Mouse (Mus musculus): ENCODE measurements around the gene Herc3. TPM values are rescaled to one million over a fixed set of nuclear protein-coding genes. Genes with fewer than 3 reads are reported as not detected.

Gene Herc3
- polyA plus RNA-seq, 1 experiment: 113 TPM

DNA sequence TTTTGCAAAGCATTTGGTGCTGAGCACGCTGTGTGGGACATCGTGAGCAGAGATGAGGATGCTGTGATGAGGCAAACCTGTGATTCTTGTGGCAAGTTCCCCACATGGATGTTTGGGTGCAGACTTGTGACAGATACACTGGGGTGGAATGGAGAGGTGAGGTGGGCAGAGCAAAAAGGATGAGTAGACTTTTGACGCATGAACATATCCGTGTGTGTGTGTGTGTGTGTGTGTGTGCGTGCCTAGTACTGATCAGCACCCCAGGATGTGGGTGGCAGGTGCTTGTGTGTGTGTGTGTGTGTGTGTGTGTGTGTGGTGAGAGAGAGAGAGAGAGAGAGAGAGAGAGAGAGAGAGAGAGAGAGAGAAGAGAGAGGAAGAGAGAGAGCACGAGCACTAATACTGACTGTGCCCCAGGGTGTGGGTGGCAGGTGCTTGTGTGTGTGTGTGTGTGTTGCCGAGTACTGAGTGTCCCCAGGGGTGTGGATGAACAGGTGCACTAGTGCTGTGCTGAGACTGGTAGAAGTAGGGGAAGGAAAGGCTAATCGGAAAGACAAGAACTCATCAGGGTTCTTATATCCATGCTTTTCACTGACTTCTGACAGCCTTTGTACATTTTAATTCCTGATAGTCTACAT lies 13.0 kb downstream of the Herc3 start:
- H3K27me3 ChIP-seq (ENCODE audit: control insufficient read depth, insufficient read depth, low read length): no peaks in the 10 kb centered on the region
- H3K4me3 ChIP-seq (replicated peaks; ENCODE audit: insufficient read depth, low read depth, low read length): no peak overlapping the region
- WGBS: 60% methylated on average over 8 of the region's 8 CpGs
- DNase-seq: no peak
- no peak for TF ChIP-seq POLR2A (IDR thresholded peaks at IDR 0.05; ENCODE audit: borderline replicate concordance, insufficient read depth, low read length)
- TF ChIP-seq CTCF (IDR thresholded peaks at IDR 0.05; ENCODE audit: borderline replicate concordance, insufficient read depth, low read depth, low read length): no peak
- no peak overlapping the region for H3K27ac ChIP-seq (ENCODE audit: insufficient read depth, low read length)
- peaks cover 15% of the 10 kb centered on the region for H3K4me1 ChIP-seq (ENCODE audit: control insufficient read depth, insufficient read depth, low read length)

DNA sequence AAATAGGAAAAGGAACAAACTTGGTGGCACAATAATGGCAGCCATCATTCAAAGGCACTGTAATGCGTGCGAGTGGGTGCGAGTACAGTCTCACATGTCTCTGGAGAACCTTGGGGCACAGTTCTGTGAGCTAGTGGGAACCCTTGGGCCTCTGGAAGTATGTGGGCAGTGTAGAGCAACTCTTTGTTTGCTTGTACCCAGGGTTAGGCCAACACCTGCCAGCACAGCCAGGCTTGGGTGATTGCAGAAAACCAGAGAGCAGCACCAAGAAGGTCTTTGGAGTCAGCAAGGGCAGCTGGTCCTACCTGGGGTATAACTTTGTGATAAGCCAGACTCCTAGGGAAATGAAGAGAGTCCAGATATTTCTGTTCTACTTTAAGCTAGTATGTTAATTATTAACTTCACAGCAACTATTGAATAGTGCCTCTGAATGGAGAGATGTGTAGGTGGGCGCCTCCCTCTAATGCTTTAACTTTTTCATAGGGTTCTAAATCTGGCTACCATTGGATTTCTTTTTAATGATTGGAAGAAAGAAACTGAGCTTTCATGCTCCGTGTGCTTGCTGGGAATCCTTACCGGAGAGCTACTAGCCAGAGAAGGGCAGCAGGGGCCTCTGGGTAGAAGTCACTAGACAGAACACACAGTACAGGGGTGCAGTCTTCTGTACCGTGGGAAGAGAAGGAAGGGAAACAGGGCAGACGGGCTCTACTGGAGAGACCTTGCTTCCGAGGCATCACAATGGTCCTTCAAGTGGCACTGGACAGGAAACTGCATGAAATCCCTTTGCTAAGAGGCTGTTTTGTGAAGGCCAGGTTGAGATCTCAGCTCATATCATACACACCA lies 15.8 kb downstream of the Herc3 start:
- Histone ChIP-seq H3K4me3 (replicated peaks; ENCODE audit: insufficient read depth, low read depth, low read length) (no peak overlapping the region), H3K4me1 (ENCODE audit: control insufficient read depth, insufficient read depth, low read length) (peaks cover 15% of the 10 kb centered on the region), H3K27ac (ENCODE audit: insufficient read depth, low read length) (no peak overlapping the region), H3K27me3 (ENCODE audit: control insufficient read depth, insufficient read depth, low read length) (no peaks in the 10 kb centered on the region)
- no peak for DNase-seq
- 94% methylated on average over 9 of the region's 9 CpGs for WGBS
- TF ChIP-seq POLR2A (IDR thresholded peaks at IDR 0.05; ENCODE audit: borderline replicate concordance, insufficient read depth, low read length) (no peak), CTCF (IDR thresholded peaks at IDR 0.05; ENCODE audit: borderline replicate concordance, insufficient read depth, low read depth, low read length) (no peak)

DNA sequence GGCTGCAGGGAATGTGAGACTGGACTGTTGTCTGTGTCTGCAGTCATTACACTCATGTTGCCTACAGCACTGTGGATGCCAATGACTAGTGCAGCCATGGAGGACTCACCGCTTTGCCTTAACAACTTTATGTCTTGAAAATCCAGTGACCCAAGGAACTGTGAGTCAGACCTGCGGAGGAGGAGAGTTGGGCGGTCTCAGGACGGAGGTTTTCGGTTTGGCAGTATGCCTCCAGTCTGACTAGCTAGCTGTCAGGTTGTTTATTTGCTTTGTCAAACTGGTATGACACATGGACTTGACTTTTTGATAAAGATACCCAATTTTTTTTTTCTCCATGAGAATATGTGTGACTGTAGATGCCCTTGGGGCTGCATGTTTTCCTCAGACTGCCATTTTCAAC lies 16.6 kb downstream of the Herc3 start:
- H3K27me3 ChIP-seq (ENCODE audit: control insufficient read depth, insufficient read depth, low read length): no peaks in the 10 kb centered on the region
- no peak for TF ChIP-seq CTCF (IDR thresholded peaks at IDR 0.05; ENCODE audit: borderline replicate concordance, insufficient read depth, low read depth, low read length)
- no peak for TF ChIP-seq POLR2A (IDR thresholded peaks at IDR 0.05; ENCODE audit: borderline replicate concordance, insufficient read depth, low read length)
- H3K27ac ChIP-seq (ENCODE audit: insufficient read depth, low read length): no peak overlapping the region
- H3K4me1 ChIP-seq (ENCODE audit: control insufficient read depth, insufficient read depth, low read length): peaks cover 15% of the 10 kb centered on the region
- no peak overlapping the region for H3K4me3 ChIP-seq (replicated peaks; ENCODE audit: insufficient read depth, low read depth, low read length)
- no peak for DNase-seq
- 69% methylated on average over 5 of the region's 5 CpGs for WGBS

DNA sequence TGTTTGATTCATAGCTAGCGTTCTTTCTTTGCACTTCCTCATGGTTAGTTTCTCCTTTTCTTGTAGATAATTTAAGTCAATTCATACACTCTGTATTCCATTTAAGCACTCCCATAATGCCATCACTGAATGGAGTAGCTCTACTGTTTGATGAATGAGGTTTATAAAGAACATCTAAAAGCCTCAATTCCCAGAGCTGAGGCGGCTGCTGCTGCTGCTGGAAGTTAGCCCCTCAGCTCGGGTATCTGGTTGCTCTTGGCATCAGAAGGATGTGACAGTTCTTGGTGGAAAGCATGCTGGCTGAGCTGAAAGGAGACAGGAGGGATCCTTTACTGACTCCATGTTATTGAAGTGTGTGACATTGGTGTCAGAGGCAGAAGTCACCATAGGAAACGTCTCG lies 18.1 kb downstream of the Herc3 start:
- Histone ChIP-seq H3K27ac (ENCODE audit: insufficient read depth, low read length) (no peak overlapping the region), H3K4me1 (ENCODE audit: control insufficient read depth, insufficient read depth, low read length) (peaks cover 9% of the 10 kb centered on the region), H3K27me3 (ENCODE audit: control insufficient read depth, insufficient read depth, low read length) (no peaks in the 10 kb centered on the region), H3K4me3 (replicated peaks; ENCODE audit: insufficient read depth, low read depth, low read length) (no peak overlapping the region)
- no peak for DNase-seq
- 48% methylated on average over 5 of the region's 5 CpGs for WGBS
- TF ChIP-seq CTCF (IDR thresholded peaks at IDR 0.05; ENCODE audit: borderline replicate concordance, insufficient read depth, low read depth, low read length) (no peak), POLR2A (IDR thresholded peaks at IDR 0.05; ENCODE audit: borderline replicate concordance, insufficient read depth, low read length) (no peak)

DNA sequence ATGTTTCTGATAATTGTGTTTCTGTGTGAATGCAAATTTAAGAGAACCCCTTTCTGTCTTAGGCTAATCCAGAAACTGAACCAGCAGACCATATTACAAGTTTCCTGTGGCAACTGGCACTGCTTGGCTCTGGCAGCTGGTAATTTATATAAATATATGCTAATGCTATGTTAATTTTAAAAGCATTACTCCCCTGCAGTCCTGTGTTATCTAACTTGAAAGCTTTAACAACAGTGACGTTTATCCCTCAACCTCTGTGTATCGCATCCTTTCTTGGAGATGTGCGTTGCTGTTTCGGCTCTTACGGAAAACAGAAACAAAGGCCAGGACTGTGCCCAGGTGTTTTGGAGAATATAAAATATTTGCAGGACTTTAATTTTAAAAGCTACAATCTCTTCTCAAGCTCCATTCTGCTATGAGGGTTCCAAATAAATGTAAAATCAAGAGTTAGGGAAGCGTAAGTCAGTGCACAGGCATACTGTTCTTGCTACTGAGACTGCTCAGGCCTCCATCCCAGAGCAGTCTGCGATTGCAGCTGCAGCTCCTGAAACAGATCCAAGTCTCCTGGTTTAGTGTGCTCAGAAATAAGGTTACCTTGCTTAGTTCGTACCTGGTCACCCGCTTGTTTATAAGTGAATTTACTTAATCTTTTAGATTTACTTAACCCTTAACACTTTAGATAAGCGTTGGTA lies 24.6 kb downstream of the Herc3 start:
- no peak for DNase-seq
- Histone ChIP-seq H3K4me1 (ENCODE audit: control insufficient read depth, insufficient read depth, low read length) (no peaks in the 10 kb centered on the region; the same call in none of the 2 replicates), H3K4me3 (replicated peaks; ENCODE audit: insufficient read depth, low read depth, low read length) (no peak overlapping the region), H3K27me3 (ENCODE audit: control insufficient read depth, insufficient read depth, low read length) (no peaks in the 10 kb centered on the region), H3K27ac (ENCODE audit: insufficient read depth, low read length) (no peak overlapping the region)
- 78% methylated on average over 10 of the region's 10 CpGs for WGBS
- TF ChIP-seq POLR2A (IDR thresholded peaks at IDR 0.05; ENCODE audit: borderline replicate concordance, insufficient read depth, low read length) (no peak), CTCF (IDR thresholded peaks at IDR 0.05; ENCODE audit: borderline replicate concordance, insufficient read depth, low read depth, low read length) (no peak)

DNA sequence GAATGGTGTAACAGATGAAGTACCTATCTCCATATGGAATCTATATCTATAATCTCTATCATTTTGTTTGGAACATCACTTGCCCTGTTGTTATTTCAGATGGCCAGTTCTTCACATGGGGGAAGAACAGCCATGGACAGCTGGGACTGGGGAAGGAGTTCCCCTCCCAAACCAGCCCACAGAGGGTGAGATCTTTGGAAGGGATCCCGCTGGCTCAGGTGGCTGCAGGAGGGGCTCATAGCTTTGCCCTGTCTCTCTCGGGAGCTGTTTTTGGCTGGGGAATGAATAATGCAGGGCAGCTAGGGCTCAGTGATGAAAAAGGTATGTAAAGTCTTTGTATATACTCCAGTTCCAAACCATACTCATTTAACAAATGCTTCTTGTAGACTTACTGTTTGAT lies 25.2 kb downstream of the Herc3 start:
- DNase-seq: peak in 1 of 2 experiments; percentile 43
- TF ChIP-seq CTCF (IDR thresholded peaks at IDR 0.05; ENCODE audit: borderline replicate concordance, insufficient read depth, low read depth, low read length) (no peak), POLR2A (IDR thresholded peaks at IDR 0.05; ENCODE audit: borderline replicate concordance, insufficient read depth, low read length) (no peak)
- 17% methylated on average over 2 of the region's 2 CpGs for WGBS
- Histone ChIP-seq H3K27ac (ENCODE audit: insufficient read depth, low read length) (no peak overlapping the region), H3K27me3 (ENCODE audit: control insufficient read depth, insufficient read depth, low read length) (no peaks in the 10 kb centered on the region), H3K4me1 (ENCODE audit: control insufficient read depth, insufficient read depth, low read length) (no peaks in the 10 kb centered on the region; the same call in none of the 2 replicates), H3K4me3 (replicated peaks; ENCODE audit: insufficient read depth, low read depth, low read length) (no peak overlapping the region)

DNA sequence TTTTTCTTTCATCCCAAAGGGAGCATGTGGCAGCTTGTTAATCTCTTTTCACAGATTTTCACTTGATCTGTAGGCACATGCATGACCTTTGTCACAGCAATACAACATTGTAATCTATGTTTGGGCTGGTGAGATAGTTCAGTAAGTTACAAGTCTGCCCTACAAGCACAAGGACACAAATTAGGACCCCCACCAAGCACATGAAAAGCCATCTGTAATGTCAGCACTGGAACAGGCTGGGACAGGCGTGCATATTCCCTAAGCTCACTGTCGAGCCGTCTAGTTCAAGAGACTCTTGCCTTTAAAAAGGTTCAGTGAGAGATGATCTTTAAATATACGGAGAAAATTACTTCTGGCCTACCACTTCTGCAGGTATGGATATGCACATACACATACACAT lies 28.3 kb downstream of the Herc3 start:
- WGBS: 54% methylated on average over 4 of the region's 4 CpGs
- Histone ChIP-seq H3K4me1 (ENCODE audit: control insufficient read depth, insufficient read depth, low read length) (peaks cover 7% of the 10 kb centered on the region), H3K27me3 (ENCODE audit: control insufficient read depth, insufficient read depth, low read length) (no peaks in the 10 kb centered on the region), H3K27ac (ENCODE audit: insufficient read depth, low read length) (no peak overlapping the region), H3K4me3 (replicated peaks; ENCODE audit: insufficient read depth, low read depth, low read length) (no peak overlapping the region)
- no peak for DNase-seq
- TF ChIP-seq POLR2A (IDR thresholded peaks at IDR 0.05; ENCODE audit: borderline replicate concordance, insufficient read depth, low read length): no peak
- TF ChIP-seq CTCF (IDR thresholded peaks at IDR 0.05; ENCODE audit: borderline replicate concordance, insufficient read depth, low read depth, low read length): no peak
